14 mouse cellular contexts compared by ENCODE assay signal in the genomic region with DNA sequence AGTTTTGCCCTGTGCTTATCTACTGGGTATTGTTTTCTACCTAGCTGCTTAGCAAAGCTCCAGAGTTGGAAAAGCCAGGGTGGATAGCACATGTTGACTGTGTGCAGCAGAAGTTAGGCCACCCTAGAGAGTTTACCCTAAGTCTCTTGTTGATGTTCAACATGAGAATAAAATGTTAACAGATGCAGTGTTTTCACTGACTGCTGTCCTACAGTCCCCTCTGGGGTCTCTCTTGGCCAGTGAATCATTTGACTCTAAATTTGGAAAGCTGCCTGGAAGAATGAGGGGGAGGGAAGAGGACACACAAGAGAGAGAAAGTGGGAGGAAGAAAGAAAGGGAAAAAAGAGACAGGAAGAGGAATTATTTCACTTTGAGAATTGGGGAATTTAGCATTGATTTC.
DNase-seq lines count a peak whose midpoint lies in the region; ATAC-seq and TF ChIP-seq lines count a peak whose summit lies in the region.
"Had no signal": no experiment of that assay in that cellular context is flagged by ENCODE, and none has a peak within 500 bp of the region (broad histone marks: within the 10 kb centered on the region; RNA-seq: fewer than 3 reads in every experiment).

No protein-coding gene starts in this region.

- H3K27me3 ChIP-seq in heart, embryonic 13.5 days (replicated peaks), result no peaks in the 10 kb centered on the region
- H3K27me3 ChIP-seq in limb, embryonic 14.5 days (ENCODE audit: control insufficient read depth, insufficient read depth, low read length), result no peaks in the 10 kb centered on the region
- H3K27me3 ChIP-seq in limb, embryonic 10.5 days (ENCODE audit: low read depth, poor library complexity, severe bottlenecking), result no peaks in the 10 kb centered on the region
- H3K27me3 ChIP-seq: CH12.LX; hindbrain, embryonic 15.5 days; midbrain, embryonic 13.5 days had no signal

- no peaks in the 10 kb centered on the region for H3K9me3 ChIP-seq in heart, embryonic 13.5 days
- H3K9me3 ChIP-seq in limb, embryonic 14.5 days (ENCODE audit: control insufficient read depth, low read length), result no peaks in the 10 kb centered on the region
- no peaks in the 10 kb centered on the region for H3K9me3 ChIP-seq in limb, embryonic 10.5 days (replicated peaks)
- H3K9me3 ChIP-seq: hindbrain, embryonic 15.5 days; midbrain, embryonic 13.5 days had no signal

- DNase-seq in heart, postnatal 36 days, result no peak
- peak; percentile 20 for DNase-seq in limb, embryonic 14.5 days (ENCODE audit: low spot score)
- DNase-seq in limb, embryonic 10.5 days (ENCODE audit: low spot score), result no peak
- DNase-seq in NIH3T3 (ENCODE audit: low read depth), result peak; percentile 44
- DNase-seq in brain, embryonic 14.5 days (ENCODE audit: low read depth), result peak; percentile 23
- DNase-seq in adrenal gland, postnatal 10 days, result no peak
- DNase-seq: cerebellum, adult 18-20 months; liver, postnatal 0 days; thymus, postnatal 25 days had no signal

- intact Hi-C loops in heart, postnatal 36 days (cut with DNase I), result loop anchor here (5.0 kb wide), 1 partner anchor 89 kb away; a partner anchor contains a TSS

- H3K4me2 ChIP-seq in heart, embryonic 13.5 days, result no peak overlapping the region
- no peak overlapping the region for H3K4me2 ChIP-seq in limb, embryonic 14.5 days (replicated peaks; ENCODE audit: low read depth, low read length, severe bottlenecking)
- H3K4me2 ChIP-seq: hindbrain, embryonic 15.5 days; midbrain, embryonic 13.5 days had no signal

- ATAC-seq in heart, embryonic 13.5 days (ENCODE audit: extremely low read depth, insufficient number of reproducible peaks, low FRiP score, low TSS enrichment), result no peak
- ATAC-seq in limb, embryonic 14.5 days (ENCODE audit: low FRiP score, low read depth), result no peak
- ATAC-seq: liver, postnatal 0 days; midbrain, embryonic 13.5 days had no signal

- H3K4me1 ChIP-seq in heart, embryonic 13.5 days, result peaks cover 8% of the 10 kb centered on the region
- peaks cover 4% of the 10 kb centered on the region; the same call in 1 of the 2 replicates for H3K4me1 ChIP-seq in limb, embryonic 14.5 days (ENCODE audit: control insufficient read depth, insufficient read depth, low read length)
- no peaks in the 10 kb centered on the region for H3K4me1 ChIP-seq in limb, embryonic 10.5 days
- H3K4me1 ChIP-seq: hindbrain, embryonic 15.5 days; midbrain, embryonic 13.5 days had no signal

- H3K9ac ChIP-seq in heart, embryonic 13.5 days, result no peak overlapping the region
- H3K9ac ChIP-seq in limb, embryonic 14.5 days (ENCODE audit: low read depth, low read length, severe bottlenecking), result no peak overlapping the region
- H3K9ac ChIP-seq: hindbrain, embryonic 15.5 days; liver, postnatal 0 days; midbrain, embryonic 13.5 days had no signal

- H3K27ac ChIP-seq in heart, embryonic 13.5 days (replicated peaks), result peak overlapping the region; percentile 33; the same call in 1 of the 2 replicates
- H3K27ac ChIP-seq in limb, embryonic 14.5 days (replicated peaks; ENCODE audit: low read depth, low read length), result no peak overlapping the region
- no peak overlapping the region for H3K27ac ChIP-seq in limb, embryonic 10.5 days
- H3K27ac ChIP-seq: hindbrain, embryonic 15.5 days; midbrain, embryonic 13.5 days had no signal

- H3K4me3 ChIP-seq in heart, embryonic 13.5 days, result no peak overlapping the region
- no peak overlapping the region for H3K4me3 ChIP-seq in limb, embryonic 14.5 days (replicated peaks; ENCODE audit: low read length)
- H3K4me3 ChIP-seq in limb, embryonic 10.5 days, result no peak overlapping the region
- H3K4me3 ChIP-seq: erythroblast, embryonic 14.5 days; hindbrain, embryonic 15.5 days; midbrain, embryonic 13.5 days had no signal

- TF ChIP-seq CTCF in brain, embryonic 14.5 days (IDR thresholded peaks at IDR 0.05; ENCODE audit: borderline replicate concordance, extremely low read depth, insufficient read depth, insufficient read length), result no peak

- no peaks in the 10 kb centered on the region for H3K36me3 ChIP-seq in heart, embryonic 13.5 days
- H3K36me3 ChIP-seq in limb, embryonic 14.5 days (ENCODE audit: control insufficient read depth, insufficient read depth, low read length), result no peaks in the 10 kb centered on the region
- no peaks in the 10 kb centered on the region for H3K36me3 ChIP-seq in limb, embryonic 10.5 days
- H3K36me3 ChIP-seq: hindbrain, embryonic 15.5 days; midbrain, embryonic 13.5 days had no signal

- TF ChIP-seq POLR2A in limb, embryonic 14.5 days (IDR thresholded peaks at IDR 0.05; ENCODE audit: borderline replicate concordance, extremely low read depth, insufficient read depth, insufficient read length), result no peak
- TF ChIP-seq POLR2A in brain, embryonic 14.5 days (IDR thresholded peaks at IDR 0.05; ENCODE audit: borderline replicate concordance, extremely low read depth, insufficient read depth, insufficient read length, poor library complexity, severe bottlenecking), result no peak

Comparison
In these comparisons a context has a peak if more than half of its experiments do, and no peak if none do; other contexts are left out.
1. DNase-seq: peak in limb, embryonic 14.5 days (single experiment), NIH3T3 (single experiment) and brain, embryonic 14.5 days (single experiment); none in heart, postnatal 36 days (0 of 2), limb, embryonic 10.5 days (single experiment) and adrenal gland, postnatal 10 days (single experiment).